Mouse (Mus musculus) c-Kit-positive CD71-negative TER-119-negative erythroid progenitor cells, embryonic 14.5 days (primary cell): ENCODE data around the gene Srsf12.

Source experiments
- DNase-seq: peaks from one replicate; pipeline ENCODE4 v3.0.0-alpha.2; 2013; ENCODE audit warnings: low read depth

The Srsf12 gene

GRCm38 (mm10) chr4:33249716-33250230, 41.0 kb downstream of the Srsf12 start:
- DNase-seq, result no peak

GRCm38 (mm10) chr4:33250867-33251266, 42.1 kb downstream of the Srsf12 start:
- no peak for DNase-seq

GRCm38 (mm10) chr4:33254706-33255105, 45.9 kb downstream of the Srsf12 start:
- no peak for DNase-seq

- no peak for DNase-seq
Observed at GRCm38 (mm10) chr4:33257263-33257964, 48.6 kb downstream of the Srsf12 start.

- DNase-seq, result no peak
Observed at GRCm38 (mm10) chr4:33260311-33260710, 51.5 kb downstream of the Srsf12 start.

- DNase-seq, result no peak
Observed at GRCm38 (mm10) chr4:33261311-33261753, 52.5 kb downstream of the Srsf12 start.

GRCm38 (mm10) chr4:33262897-33263296, 54.1 kb downstream of the Srsf12 start:
- DNase-seq, result no peak

- no peak for DNase-seq
Observed at GRCm38 (mm10) chr4:33264979-33265726, 56.4 kb downstream of the Srsf12 start.

GRCm38 (mm10) chr4:33270386-33271314, 61.9 kb downstream of the Srsf12 start:
- DNase-seq, result no peak

GRCm38 (mm10) chr4:33273437-33273836, 64.6 kb downstream of the Srsf12 start:
- no peak for DNase-seq

- DNase-seq, result no peak
Observed at GRCm38 (mm10) chr4:33281891-33282685, 73.3 kb downstream of the Srsf12 start.
